Mouse (Mus musculus) skeletal muscle tissue, postnatal 0 days (tissue): ENCODE measurements around the gene Ms4a7. TPM values are rescaled to one million over a fixed set of nuclear protein-coding genes. Genes with fewer than 3 reads are reported as not detected.

Source experiments
- polyA plus RNA-seq: library from polyadenylated mRNA; unstranded; fragments of >200 nt; fragmentation: Nextera tagmentation; extraction: Ambion mirVana; gene quantifications from 2 replicates; pipeline ENCODE4 v1.2.1, GENCODE M21; 2015

The Ms4a7 gene
- 10.7 and 15.8 TPM in 2 replicates for polyA plus RNA-seq

DNA sequence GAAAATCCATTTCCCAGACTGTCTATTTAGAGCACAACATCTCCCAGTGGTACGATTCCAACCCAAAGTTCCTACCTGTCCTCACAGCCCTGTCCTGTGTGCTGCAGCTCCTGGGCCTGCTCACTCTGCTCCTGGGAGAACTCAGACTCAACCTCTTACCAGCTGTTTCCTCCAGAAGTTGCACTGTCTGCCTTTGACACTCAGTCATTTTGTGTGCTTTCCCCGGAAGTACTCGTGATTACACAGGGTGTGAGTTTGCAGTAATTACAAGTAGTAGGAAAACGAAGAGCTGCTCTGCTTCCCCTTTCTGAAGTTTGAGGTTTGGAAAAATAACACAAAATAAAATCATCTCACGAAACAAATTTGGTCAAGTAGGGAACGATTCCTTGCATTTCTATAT, at the start of gene Ms4a7:
Gene Ms4a7, minus strand, starts transcription at position 215 of the 400 bp plus-strand sequence.

DNA sequence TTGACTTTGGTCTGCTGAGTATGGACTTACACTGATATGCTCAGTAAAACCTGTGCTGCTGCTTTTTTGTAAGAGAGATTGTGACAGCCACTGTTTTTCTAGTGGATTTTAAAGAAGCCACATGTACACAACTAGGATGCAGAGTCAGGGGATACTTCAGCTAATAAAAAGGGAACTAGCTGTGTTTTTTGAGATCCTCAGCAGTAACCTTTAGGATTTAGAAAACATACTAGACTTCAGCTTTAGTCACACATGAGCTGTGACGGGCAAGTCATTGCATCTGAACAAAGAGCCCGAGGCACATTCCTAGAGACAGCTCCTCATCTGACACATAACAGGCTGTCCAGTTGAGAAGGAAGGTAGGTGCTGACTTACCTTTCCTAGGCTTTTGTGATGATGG, 39.3 kb upstream of the Ms4a7 start, which contains the start of gene Ms4a4a:
Gene Ms4a4a, plus strand, starts transcription at position 251 of the 400 bp plus-strand sequence.

DNA sequence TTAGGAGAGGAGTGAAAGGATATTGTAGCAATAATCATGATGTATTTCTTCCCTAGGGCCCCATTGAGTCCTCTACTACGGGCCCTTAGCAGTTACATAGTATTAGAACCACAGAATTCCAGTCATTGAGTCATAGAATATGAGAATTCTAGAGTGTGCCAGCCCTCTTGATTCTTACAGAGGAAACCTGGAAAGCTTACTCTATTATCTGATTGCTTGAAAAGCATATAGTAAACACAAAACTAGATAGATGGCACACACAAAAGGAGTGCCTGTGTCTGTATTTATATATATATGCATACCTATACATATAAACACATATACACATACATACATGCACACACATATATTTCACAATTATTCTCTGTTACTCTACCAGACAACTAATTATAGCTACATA, 21.6 kb downstream of the Ms4a7 start, which contains the start of gene Ms4a14:
Gene Ms4a14, minus strand, starts transcription at position 101 of the 400 bp plus-strand sequence.

DNA sequence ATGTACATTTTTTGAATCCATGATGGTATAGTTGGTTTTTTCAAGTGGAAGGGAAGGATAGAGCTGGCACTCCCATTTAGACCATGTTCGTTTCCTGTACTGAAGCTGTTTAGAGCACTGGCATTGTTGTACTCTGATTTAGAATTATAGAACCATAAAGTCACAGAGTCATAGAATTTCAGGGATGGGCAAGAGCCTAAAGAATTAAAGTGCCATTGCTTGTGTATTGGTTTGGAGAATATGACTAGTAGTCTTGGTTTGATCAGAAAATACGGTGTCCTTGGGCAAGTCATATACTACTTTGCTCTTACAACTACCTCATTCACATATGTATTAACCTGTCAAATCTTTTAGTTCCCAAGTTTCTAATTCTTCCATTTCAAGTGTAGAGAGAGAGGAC, 52.2 kb downstream of the Ms4a7 start, which contains the start of gene Ms4a5:
Gene Ms4a5, minus strand, starts transcription at position 101 of the 400 bp plus-strand sequence.

Other genes starting within 250 kb of the Ms4a7 start
- not detected in 2 replicates for gene 1700017D01Rik, start 205.3 kb downstream of the Ms4a7 start, polyA plus RNA-seq
- gene 1700025F22Rik, start 170.8 kb downstream of the Ms4a7 start, polyA plus RNA-seq: not detected in 2 replicates
- not detected in 2 replicates for gene Ms4a13, start 139.4 kb downstream of the Ms4a7 start, polyA plus RNA-seq
- gene Ms4a12, start 103.7 kb downstream of the Ms4a7 start, polyA plus RNA-seq: not detected in 2 replicates
- 0.04 and 0.06 TPM in 2 replicates for gene Ms4a1, start 69.9 kb downstream of the Ms4a7 start, polyA plus RNA-seq
- gene Ms4a5, start 52.3 kb downstream of the Ms4a7 start, polyA plus RNA-seq: not detected in 2 replicates
- 0.17 TPM in 2 replicates for gene Ms4a14, start 21.7 kb downstream of the Ms4a7 start, polyA plus RNA-seq
- 11.3 and 13.8 TPM in 2 replicates for gene Ms4a4a, start 39.4 kb upstream of the Ms4a7 start, polyA plus RNA-seq
- gene Ms4a4c, start 68.6 kb upstream of the Ms4a7 start, polyA plus RNA-seq: 0.76 and 1.0 TPM in 2 replicates
- gene Ms4a4b, start 107.4 kb upstream of the Ms4a7 start, polyA plus RNA-seq: 0.52 and 0.53 TPM in 2 replicates
- gene Ms4a6c, start 133.2 kb upstream of the Ms4a7 start, polyA plus RNA-seq: 10.5 and 14.3 TPM in 2 replicates
- gene Gm8369, start 149.8 kb upstream of the Ms4a7 start, polyA plus RNA-seq: 0.04 and 0.35 TPM in 2 replicates
- 7.2 and 10.4 TPM in 2 replicates for gene Ms4a6b, start 180.4 kb upstream of the Ms4a7 start, polyA plus RNA-seq
- 3.8 and 4.0 TPM in 2 replicates for gene Ms4a4d, start 200.7 kb upstream of the Ms4a7 start, polyA plus RNA-seq